Mouse (Mus musculus) testis, adult 2 months (tissue): ENCODE data around the gene Jag1.

Experiments
- CTCF ChIP-seq: fragments of 200-500 bp; IDR thresholded peaks from 2 replicates; pipeline ENCODE4 v1.5.1; 2012; ENCODE audit warnings: low read depth, mild to moderate bottlenecking, inconsistent platforms, low read length, moderate library complexity; ENCODE audit not compliant: control insufficient read depth, insufficient read depth, insufficient replicate concordance
- POLR2A ChIP-seq: fragments of 200-500 bp; IDR thresholded peaks from 2 replicates; pipeline ENCODE4 v1.6.1; 2012; ENCODE audit warnings: low read depth, mild to moderate bottlenecking, inconsistent platforms, low read length, moderate library complexity; ENCODE audit not compliant: control insufficient read depth

DNA sequence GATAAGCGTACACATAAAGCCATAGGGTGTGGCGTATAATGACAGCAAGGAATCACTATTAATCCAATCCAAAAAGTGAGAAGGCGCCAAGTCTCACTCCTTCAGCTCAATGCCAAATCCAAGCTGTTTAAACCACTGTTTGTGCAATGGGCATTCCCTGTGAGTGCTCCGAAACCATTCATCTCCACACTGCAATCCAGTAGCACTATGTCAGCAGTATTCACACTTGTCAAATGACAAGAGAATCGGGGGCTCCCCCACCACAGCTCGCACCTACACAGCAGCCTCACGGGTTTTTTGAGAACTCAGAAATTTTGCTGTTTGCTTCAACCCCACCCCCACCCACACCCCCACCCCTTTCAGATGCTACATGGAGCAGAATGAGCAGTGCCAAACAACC, 35.4 kb downstream of the Jag1 start:
- TF ChIP-seq CTCF, result no peak
- TF ChIP-seq POLR2A, result no peak
